Mouse (Mus musculus): ENCODE measurements around the gene Mtg1. TPM values are rescaled to one million over a fixed set of nuclear protein-coding genes. Genes with fewer than 3 reads are reported as not detected.

The Mtg1 gene
- polyA plus RNA-seq (2012; ENCODE audit: low replicate concordance), result 5.5 and 5.9 TPM in 2 replicates

DNA sequence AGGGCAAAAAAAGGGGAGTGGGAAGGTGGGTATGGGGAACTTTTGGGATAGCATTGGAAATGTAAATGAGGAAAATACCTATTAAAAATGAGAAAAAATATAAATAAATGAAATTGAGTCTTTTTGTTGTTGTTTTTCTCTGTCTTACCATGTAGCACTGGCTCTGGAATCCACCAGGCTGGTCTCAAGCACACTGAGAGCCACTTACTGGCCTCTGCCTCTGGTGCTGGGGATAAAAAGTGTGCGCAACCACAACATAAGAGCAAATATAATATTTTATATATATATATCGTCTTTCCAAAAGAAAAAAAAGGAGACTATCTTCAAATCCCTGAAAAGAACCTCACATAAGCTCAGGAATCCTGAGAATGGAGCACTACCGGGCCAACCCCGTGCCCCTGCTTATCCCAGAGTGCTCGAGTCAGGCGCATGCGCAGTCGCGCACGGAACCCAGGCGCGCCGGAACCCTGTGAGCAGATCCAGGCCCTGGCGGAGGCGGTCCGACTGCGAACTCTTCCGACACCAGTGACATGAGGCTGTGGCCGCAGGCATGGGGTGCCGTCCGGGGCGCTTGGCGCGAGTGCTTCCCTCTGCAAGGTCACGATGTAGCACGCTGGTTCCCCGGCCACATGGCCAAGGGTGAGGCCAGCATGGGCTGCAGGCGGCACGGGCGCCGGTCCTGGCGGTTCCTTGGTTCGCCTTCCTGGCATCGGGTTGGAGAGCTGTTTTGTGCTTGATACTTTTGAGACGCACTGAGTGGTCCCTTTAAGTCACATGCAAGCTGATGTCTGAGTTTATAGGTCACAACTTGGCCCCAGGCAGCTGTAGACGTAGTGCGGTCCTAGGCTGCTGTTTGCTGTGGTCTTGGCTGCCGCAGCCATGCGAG is at the start of gene Mtg1:
Mtg1 (plus strand) TSS at position 430 of the 886 bp plus-strand sequence.

DNA sequence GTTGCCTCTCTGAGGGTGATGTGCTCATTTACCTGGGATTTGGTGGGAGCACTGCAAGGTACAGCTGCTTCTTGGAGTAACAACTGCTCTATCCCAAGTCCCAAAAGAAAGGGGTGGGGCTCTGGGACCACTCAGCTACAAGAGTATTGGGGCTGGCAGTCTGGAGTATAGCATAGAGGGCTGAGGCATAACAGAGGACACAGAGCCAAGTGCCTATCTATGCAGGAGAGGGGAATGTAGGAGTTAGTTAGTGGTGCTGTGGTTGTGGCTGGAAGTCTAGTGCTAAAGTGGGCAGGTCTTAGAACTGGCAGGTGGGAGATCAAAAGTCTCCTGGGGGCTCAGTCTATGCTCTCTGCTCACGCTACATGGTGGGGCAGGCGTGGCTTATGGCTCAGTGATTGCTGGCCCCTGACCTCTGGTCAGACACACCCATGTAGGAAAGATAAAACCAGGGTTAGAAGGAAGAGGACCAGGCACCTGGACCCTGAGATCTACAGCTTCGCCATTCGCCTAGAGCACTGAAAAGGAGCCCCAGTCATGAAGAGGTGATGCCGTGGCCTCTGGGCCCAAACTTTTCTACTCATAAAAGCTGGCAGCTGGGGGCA is 44.3 kb upstream of the Mtg1 start, which contains the start of gene Prap1:
Prap1 (plus strand) TSS at position 472 of the 605 bp plus-strand sequence.

GRCm38 (mm10) chr7:140101993-140102860 is 35.1 kb upstream of the Mtg1 start, which contains the start of gene Fuom:
Gene Fuom, minus strand, starts transcription at chr7:140102441.

DNA sequence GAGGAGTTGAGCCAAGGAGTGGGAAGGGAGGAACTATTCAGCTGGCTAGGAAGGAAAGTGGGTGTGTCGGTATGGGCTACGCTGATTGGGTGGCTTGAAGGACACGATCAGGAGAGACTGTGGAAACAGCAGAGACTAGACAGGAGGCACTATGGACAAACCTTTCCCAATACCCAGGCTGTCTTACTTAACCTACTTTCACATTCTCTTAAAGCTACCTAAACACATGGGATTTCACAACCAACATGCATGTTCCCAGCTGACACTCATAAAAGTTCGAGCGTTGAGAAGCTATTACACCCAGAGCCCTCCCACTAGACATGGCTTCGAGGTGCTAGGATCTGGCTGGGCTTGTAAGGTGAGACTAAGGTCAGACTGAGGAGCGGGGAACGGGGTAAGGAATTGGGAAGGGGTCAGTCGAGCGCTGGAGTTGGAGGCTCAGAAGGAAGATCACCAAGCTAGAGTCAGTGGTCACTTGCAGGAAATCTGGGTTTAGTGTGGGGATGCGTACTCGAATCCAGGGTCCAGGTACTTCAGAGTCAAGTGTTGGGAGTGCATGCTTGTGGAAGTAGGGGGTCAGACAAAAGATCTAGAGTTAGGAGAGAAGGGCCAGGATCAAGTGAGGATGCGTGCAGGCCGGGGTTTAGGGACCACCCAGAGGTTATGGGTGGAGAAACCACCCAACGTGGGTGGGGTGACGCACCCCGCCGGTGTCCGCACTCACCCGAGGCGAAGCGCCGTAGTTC is 21.6 kb upstream of the Mtg1 start, which contains the start of gene Paox:
Paox (plus strand) TSS at position 217 of the 746 bp plus-strand sequence.

DNA sequence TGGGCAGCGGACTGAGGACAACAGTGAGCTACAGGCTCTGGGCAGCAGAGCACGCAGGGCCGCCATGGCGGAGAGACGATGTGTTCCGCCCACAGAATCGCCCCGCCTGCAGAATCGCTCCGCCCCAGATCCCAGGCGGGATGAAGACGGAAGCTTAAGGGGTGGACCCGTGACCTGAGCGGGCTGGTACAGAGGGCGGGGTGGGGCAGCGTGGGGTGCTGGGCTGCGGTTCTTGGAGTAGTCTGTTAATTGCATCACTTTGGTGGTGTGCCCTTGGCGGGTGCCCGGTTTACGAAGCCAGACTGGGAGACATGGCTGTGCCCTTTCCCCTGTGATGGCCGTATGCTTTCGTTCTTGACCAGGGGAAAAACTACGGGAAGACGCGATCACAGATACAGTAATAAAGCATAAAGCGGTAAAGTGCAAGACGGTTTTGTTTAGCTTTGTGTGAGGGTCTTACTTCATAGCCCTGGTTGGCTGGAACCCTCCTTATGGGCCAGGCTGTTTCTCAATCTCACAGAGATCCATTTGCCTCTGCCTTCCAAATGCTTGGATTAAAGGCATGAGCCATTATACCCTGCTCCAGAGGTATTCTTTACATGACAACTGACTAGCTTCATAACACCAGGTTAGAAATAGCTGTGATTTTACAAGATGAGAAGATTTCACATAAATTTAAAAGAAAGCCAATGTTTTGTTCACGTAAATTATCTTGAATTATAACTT is 20.9 kb upstream of the Mtg1 start, which contains the start of gene Echs1:
Echs1 (minus strand) TSS at position 148 of the 726 bp plus-strand sequence.

DNA sequence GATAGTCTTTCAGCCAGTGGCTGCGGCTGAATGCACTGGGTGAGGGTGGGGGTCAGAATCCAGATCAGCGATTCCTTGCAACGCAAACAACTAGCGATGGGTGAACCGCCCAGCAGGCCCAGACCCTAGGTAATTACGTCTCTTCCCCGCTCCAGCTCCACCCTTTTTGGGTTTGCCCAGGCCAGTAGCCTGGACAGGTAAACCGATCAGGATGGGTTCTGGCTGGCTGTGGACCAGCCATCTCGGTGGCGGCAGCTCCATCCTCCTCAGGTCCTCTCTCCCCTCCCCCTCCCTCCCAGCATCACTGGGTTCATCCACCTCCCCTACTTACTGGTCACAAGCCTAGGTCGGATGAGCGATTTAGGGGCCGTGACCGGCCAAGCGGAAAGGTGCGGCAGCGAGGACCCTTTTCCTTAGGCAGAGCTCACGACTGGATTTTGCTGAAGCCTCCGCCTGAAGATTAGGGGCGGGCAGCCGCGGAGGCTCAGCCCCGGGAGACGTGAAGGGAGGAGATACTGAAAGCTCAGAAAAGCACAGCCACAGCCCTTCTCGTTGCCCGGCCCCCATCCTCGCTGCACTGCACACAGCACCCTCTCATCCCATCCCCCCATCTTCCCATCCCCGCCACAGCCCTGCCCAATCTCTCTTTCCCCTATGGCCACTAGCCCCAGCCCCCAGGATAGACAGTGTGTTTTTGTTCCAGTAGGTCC is 17.0 kb downstream of the Mtg1 start, which contains the start of gene Sprn:
Sprn (minus strand) TSS at position 660 of the 710 bp plus-strand sequence.

DNA sequence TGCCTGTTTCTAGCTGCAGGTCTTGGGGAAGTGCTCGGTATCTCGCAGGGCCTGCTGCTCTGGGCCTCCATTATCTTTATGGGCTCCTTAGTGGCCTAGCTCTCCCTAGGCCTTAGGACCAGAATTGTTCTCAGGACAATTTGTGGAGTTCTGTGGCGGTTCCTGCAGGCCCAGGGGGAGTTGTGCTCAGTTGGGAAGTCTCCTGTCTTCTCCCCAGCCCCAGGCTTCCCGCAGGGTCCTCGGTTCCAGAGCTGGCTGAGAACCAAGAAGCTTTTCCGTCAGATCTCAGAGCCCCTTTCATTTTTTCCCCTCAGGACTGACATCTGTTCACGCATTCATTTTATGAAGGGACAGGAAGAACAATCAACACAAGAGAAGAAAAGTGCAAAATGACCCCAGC is 27.3 kb downstream of the Mtg1 start, which contains the start of gene Olfr522:
Olfr522 (minus strand) TSS at position 101 of the 400 bp plus-strand sequence.

DNA sequence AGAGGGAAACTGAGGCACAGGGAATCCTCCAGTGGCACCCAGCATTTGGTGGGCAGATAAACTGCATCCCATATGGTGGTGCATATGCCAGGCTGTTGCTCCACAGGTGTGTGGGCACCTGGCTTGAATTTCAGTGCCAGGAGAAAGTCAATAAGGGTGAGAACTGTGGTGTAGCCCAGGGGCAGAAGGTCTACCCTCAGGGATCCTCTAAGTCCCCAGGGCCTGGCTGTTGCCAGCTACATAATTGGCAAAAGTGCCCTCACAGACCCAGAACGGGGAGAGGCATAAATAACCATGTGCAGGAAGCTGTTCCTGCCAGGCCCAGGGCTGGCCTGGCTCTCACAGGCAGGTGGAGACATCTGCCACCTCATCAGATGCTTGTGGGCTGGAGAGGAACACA is 35.6 kb downstream of the Mtg1 start, which contains the start of gene Olfr523:
Olfr523 (plus strand) TSS at position 282 of the 400 bp plus-strand sequence.

Other genes with a start within 250 kb of the Mtg1 start
- gene Kndc1, start 242.9 kb upstream of the Mtg1 start, polyA plus RNA-seq (2012; ENCODE audit: low replicate concordance), result 0.06 TPM in 1 of 2 replicates, not detected in the other
- 0.39 and 0.77 TPM in 2 replicates for gene Utf1, start 193.8 kb upstream of the Mtg1 start, polyA plus RNA-seq (2012; ENCODE audit: low replicate concordance)
- gene 6430531B16Rik, start 158.8 kb upstream of the Mtg1 start, polyA plus RNA-seq (2012; ENCODE audit: low replicate concordance), result not detected in 2 replicates
- gene Adam8, start 145.0 kb upstream of the Mtg1 start, polyA plus RNA-seq (2012; ENCODE audit: low replicate concordance), result 2.5 and 4.3 TPM in 2 replicates
- 15.0 and 21.8 TPM in 2 replicates for gene Zfp511, start 101.2 kb upstream of the Mtg1 start, polyA plus RNA-seq (2012; ENCODE audit: low replicate concordance)
- 2.9 and 8.4 TPM in 2 replicates for gene Tubgcp2, start 100.9 kb upstream of the Mtg1 start, polyA plus RNA-seq (2012; ENCODE audit: low replicate concordance)
- not detected in 2 replicates for gene Msx3, start 88.5 kb upstream of the Mtg1 start, polyA plus RNA-seq (2012; ENCODE audit: low replicate concordance)
- gene Caly, start 55.0 kb upstream of the Mtg1 start, polyA plus RNA-seq (2012; ENCODE audit: low replicate concordance), result not detected in 2 replicates
- gene Prap1, start 44.2 kb upstream of the Mtg1 start, polyA plus RNA-seq (2012; ENCODE audit: low replicate concordance), result not detected in 2 replicates
- gene Fuom, start 35.1 kb upstream of the Mtg1 start, polyA plus RNA-seq (2012; ENCODE audit: low replicate concordance), result 22.3 and 34.2 TPM in 2 replicates
- 2.6 and 4.2 TPM in 2 replicates for gene Paox, start 21.8 kb upstream of the Mtg1 start, polyA plus RNA-seq (2012; ENCODE audit: low replicate concordance)
- gene Echs1, start 21.1 kb upstream of the Mtg1 start, polyA plus RNA-seq (2012; ENCODE audit: low replicate concordance), result 2.1 and 6.3 TPM in 2 replicates
- not detected in 2 replicates for gene Sprn, start 17.3 kb downstream of the Mtg1 start, polyA plus RNA-seq (2012; ENCODE audit: low replicate concordance)
- not detected in 2 replicates for gene Olfr522, start 27.2 kb downstream of the Mtg1 start, polyA plus RNA-seq (2012; ENCODE audit: low replicate concordance)
- not detected in 2 replicates for gene Olfr523, start 35.7 kb downstream of the Mtg1 start, polyA plus RNA-seq (2012; ENCODE audit: low replicate concordance)
- gene Olfr524, start 68.4 kb downstream of the Mtg1 start, polyA plus RNA-seq (2012; ENCODE audit: low replicate concordance), result not detected in 2 replicates
- 0.07 TPM in 1 of 2 replicates, not detected in the other for gene Cd163l1, start 80.7 kb downstream of the Mtg1 start, polyA plus RNA-seq (2012; ENCODE audit: low replicate concordance)
- 0.05 and 0.08 TPM in 2 replicates for gene 5830411N06Rik, start 109.7 kb downstream of the Mtg1 start, polyA plus RNA-seq (2012; ENCODE audit: low replicate concordance)
- gene Olfr525, start 183.3 kb downstream of the Mtg1 start, polyA plus RNA-seq (2012; ENCODE audit: low replicate concordance), result not detected in 2 replicates
- not detected in 2 replicates for gene Olfr527, start 196.5 kb downstream of the Mtg1 start, polyA plus RNA-seq (2012; ENCODE audit: low replicate concordance)
- 0.06 TPM in 1 of 2 replicates, not detected in the other for gene Olfr60, start 224.1 kb downstream of the Mtg1 start, polyA plus RNA-seq (2012; ENCODE audit: low replicate concordance)
- gene Olfr530, start 238.8 kb downstream of the Mtg1 start, polyA plus RNA-seq (2012; ENCODE audit: low replicate concordance), result not detected in 2 replicates